Mouse (Mus musculus) embryonic facial prominence, embryonic 11.5 days (tissue): ENCODE results near the gene Fgfbp1. TPM values are rescaled to one million over a fixed set of nuclear protein-coding genes. Genes with fewer than 3 reads are reported as not detected.

Source experiments
- polyA plus RNA-seq: library from polyadenylated mRNA; unstranded; fragments of >200 nt; fragmentation: Nextera tagmentation; extraction: Ambion mirVana; gene quantifications from 2 replicates; pipeline ENCODE4 v1.2.1, GENCODE M21; 2014

Gene Fgfbp1
- polyA plus RNA-seq, 1 experiment from 2014 or later: 0.67 TPM

Other genes with a start within 250 kb of the Fgfbp1 start
- 0.15 TPM in 1 of 2 replicates, not detected in the other for gene Bst1, start 162.9 kb downstream of the Fgfbp1 start, polyA plus RNA-seq
- 71.3 and 83.4 TPM in 2 replicates for gene Fbxl5, start 160.1 kb downstream of the Fgfbp1 start, polyA plus RNA-seq
- 9.9 and 10.7 TPM in 2 replicates for gene Cd38, start 113.2 kb downstream of the Fgfbp1 start, polyA plus RNA-seq
- gene Gm7879, start 68.6 kb downstream of the Fgfbp1 start, polyA plus RNA-seq: 0.59 and 0.73 TPM in 2 replicates
- 121 and 126 TPM in 2 replicates for gene Prom1, start 120.3 kb upstream of the Fgfbp1 start, polyA plus RNA-seq
- gene Tapt1, start 244.8 kb upstream of the Fgfbp1 start, polyA plus RNA-seq: 31.8 and 35.4 TPM in 2 replicates